Mouse (Mus musculus): ENCODE data around the gene Fam161a.

- TF ChIP-seq POLR2A (IDR thresholded peaks at IDR 0.05; ENCODE audit: low read depth, low read length) (no peak), MXI1 (IDR thresholded peaks at IDR 0.05; ENCODE audit: low read depth, low read length) (no peak), ETS1 (conservative IDR thresholded peaks at IDR 0.05; ENCODE audit: low read depth, low read length) (no peak), CTCF (conservative IDR thresholded peaks at IDR 0.05 in 1 of 2, IDR thresholded peaks at IDR 0.05 in 1 of 2; ENCODE audit: low read depth in 2 of 2, low read length in 2 of 2) (no peak), HCFC1 (IDR thresholded peaks at IDR 0.05; ENCODE audit: low read depth, low read length) (no peak), NRF1 (IDR thresholded peaks at IDR 0.05; ENCODE audit: low read depth, low read length) (no peak), USF1 (IDR thresholded peaks at IDR 0.05; ENCODE audit: low read depth, low read length) (no peak), EP300 (IDR thresholded peaks at IDR 0.05; ENCODE audit: low read length) (no peak), PAX5 (IDR thresholded peaks at IDR 0.05; ENCODE audit: low read length) (no peak)
Observed at GRCm38 (mm10) chr11:22994271-22994670, 13.1 kb upstream of the Fam161a start.

Measured in CH12.LX (cell line).